Mouse (Mus musculus) erythroblast, embryonic 14.5 days (primary cell): ENCODE measurements around the gene Sulf2.

Experiments used
- GATA1 ChIP-seq: IDR thresholded peaks from 2 replicates; pipeline ENCODE4 v1.6.1; 2012; ENCODE audit warnings: low read length, inconsistent platforms, mixed read lengths
- TAL1 ChIP-seq: IDR thresholded peaks from 3 replicates; pipeline ENCODE4 v1.6.1; 2012; ENCODE audit warnings: low read length, inconsistent platforms, mixed read lengths

DNA sequence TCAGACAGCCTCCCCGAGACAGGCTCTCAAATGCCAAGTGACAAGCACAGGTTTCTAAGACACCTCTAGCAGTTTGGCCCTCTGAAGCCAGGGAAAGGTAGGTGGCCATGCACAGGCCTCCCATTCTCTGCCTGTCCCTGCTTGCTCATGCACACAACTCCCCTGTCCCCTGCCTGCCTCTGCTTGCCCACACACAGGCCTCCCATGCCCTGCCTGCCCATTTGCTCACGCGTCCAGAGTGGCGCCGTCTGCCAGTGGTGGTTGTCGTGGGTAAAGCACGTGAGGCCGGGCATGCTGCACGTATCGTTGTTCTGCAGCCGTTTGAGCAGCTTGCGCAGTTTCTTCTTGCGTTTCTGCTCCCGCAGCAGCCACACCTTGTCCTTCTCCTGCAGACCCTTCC lies 76.2 kb downstream of the Sulf2 start:
- TF ChIP-seq GATA1 (no peak), TAL1 (no peak)
